Mouse (Mus musculus): ENCODE data around the gene Gm826.

DNA sequence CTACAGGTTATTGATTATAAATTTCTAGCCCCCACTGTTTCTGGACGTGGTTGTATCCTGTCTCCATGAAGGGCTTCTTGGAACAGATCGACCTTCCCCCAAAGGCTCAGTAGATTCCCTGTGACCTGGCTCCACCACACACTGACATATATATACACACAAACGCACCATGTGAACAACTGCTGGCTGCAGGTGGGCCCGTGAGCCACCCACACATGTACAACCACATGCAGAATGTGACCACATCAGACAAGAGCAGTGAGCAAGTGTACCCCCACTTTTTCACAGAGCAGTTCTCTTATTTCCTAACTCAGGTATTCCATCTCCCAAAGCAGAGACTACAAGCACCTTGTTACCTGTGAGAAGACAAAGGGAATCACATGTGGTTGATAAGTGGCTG, 6.2 kb downstream of the Gm826 start:
- TF ChIP-seq CTCF (IDR thresholded peaks at IDR 0.05; ENCODE audit: low read depth) (no peak), EP300 (optimal IDR thresholded peaks at IDR 0.05) (no peak)
